Mouse (Mus musculus): ENCODE measurements around the gene Actr2.
"Not testable (repeated sequence)": the region's sequence is repeated elsewhere in the genome, so short reads cannot be mapped to it uniquely, and the experiment has no call there.

Actr2 gene

DNA sequence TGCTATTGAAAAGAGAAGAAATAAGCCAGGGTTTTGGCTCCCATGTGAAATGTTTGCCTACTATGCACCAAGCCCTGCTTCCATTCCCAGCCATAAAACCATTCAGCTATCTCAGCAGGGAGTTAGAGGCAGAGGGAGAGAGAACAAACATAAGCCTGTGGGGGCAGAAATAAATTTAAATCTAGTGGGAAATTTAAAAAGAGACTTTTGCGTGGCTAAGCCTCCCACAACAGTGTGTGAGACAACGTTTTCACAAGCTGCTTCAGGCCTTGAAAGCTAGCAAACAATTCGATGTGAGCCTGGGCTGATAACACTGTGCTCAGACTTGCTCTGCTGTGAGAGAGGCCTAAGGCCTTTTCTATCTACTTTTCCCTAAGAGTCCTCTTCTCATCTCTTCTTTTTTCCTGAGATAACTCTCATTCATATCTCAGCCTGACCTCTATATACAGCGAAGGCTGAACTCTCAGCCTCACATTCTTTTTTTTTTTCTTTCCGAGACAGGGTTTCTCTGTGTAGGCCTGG, 3.4 kb upstream of the Actr2 start:
- no peak for DNase-seq (ENCODE audit: low read depth, low spot score)

DNA sequence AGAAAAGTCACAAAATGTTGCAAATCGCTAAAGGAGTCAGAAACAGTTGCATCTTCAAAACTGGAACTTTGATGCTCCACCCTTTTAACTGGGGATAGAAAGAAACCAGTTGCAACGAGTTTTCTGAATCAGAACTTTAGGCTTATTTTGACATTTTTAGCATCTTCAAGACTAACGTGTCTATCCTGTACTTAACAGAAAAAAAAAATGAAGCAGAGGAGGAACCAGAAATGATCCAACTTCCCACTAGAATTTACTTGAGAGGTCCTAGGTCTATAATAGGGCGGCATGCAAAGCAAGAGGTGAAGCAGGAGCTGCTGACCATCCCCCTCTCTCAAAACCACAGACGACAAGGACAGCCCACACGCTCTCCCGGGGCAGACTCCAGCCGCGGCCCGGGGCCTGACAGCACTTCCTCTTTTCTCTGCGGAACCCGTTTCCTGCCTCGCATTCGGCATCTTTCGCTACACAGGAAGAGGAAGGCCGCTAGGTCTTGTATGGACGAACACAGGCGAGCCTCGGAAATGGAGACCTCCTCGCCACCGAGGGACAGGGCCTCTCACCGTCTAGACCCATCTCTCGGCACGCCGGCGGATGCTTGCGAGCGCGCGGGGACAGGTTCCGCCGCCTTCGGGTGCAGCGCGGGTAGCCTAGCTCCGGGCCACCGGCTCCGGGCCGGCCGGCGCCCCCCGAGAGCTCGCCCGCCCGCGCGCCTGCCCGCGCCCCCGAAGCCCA, 540 bp downstream of the Actr2 start:
- peak; percentile 82 for DNase-seq (ENCODE audit: low read depth, low spot score)

DNA sequence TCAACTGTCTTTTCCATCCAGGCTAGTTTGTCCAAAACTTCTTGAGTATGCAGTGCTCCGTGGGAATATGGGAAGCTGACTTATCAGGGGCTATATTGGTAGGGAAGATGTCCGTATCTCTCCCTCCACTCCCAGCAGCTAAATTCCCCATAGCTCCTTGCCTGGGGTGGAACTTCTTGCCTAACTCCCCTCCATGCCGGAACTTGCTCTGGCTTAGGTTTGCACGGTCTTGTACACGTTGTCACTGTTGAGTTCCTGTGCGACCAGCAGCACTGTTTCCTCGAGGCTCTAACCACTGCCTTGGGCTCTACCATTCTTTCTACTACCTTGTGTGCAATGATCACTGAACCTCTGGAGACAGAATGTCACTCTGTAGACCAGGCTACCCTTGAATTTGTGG, 4.6 kb downstream of the Actr2 start:
- DNase-seq (ENCODE audit: low read depth, low spot score), result no peak

DNA sequence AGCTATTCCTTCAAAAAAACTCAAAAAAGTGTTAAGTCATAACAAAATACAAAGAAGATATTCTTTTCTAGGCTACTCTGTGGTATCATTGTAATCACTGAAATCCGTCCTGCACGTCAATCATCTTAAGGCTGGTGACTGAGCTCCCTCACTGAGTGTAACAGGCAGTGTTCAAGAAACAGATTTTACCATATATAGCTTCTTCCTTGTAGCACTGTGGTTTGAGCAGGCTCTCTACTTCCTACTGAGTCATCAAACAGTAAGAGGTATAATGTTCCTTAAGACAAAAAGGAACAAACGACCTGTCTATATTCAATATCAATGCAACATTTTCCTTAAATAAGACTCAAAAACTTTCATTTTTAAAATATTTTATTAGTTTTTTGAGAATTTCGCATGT, 5.0 kb downstream of the Actr2 start:
- DNase-seq (ENCODE audit: low read depth, low spot score), result peak; percentile 64

- DNase-seq (ENCODE audit: low read depth, low spot score), result peak; percentile 73
Measured at GRCm38 (mm10) chr11:20106946-20107345, 5.8 kb downstream of the Actr2 start.

GRCm38 (mm10) chr11:20103949-20104348, 8.8 kb downstream of the Actr2 start:
- DNase-seq (ENCODE audit: low read depth, low spot score), result no peak

DNA sequence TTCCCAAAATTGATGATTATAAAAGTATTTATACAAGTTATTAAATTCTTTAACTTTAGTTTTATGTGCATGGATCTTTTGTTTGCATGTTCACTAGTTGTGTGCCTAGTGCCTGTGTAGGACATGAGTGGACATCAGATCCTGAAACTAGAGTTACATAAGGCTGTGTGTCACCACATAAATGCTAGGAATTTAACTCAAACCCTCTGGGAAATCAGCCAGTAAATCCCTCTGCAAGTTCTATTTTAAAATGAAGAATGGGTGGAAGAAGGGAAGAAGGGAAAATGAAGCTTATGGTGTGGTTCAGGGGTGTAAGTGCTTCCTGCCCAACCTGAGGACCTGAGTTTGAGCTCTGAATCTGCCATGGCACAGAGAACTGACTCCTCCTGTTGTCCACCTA, 26.4 kb downstream of the Actr2 start:
- DNase-seq (ENCODE audit: low read depth, low spot score), result peak; percentile 70

- no peak for DNase-seq (ENCODE audit: low read depth, low spot score)
Measured at GRCm38 (mm10) chr11:20085635-20086034, 27.1 kb downstream of the Actr2 start.

DNA sequence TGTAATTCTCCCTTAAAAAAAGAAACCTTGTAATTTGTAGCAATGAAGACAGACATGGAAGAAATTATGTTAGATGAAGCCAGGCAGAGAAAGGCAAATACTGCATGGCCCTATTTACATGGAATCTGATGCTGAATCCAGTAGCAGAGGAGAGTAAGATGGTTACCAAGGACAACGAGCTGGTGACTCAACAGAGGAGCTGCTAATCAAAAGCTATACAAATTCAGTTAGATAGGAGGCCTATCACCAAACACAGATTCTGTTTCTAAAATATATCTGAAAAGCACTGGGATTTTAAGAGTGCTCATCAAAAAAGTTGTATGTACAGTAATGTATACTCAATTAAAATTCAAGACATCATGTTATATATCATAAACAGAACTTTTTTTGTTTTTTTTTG, 37.3 kb downstream of the Actr2 start:
- DNase-seq (ENCODE audit: low read depth, low spot score), result no peak

GRCm38 (mm10) chr11:20072826-20073225, 39.9 kb downstream of the Actr2 start:
- DNase-seq (ENCODE audit: low read depth, low spot score), result no peak

DNA sequence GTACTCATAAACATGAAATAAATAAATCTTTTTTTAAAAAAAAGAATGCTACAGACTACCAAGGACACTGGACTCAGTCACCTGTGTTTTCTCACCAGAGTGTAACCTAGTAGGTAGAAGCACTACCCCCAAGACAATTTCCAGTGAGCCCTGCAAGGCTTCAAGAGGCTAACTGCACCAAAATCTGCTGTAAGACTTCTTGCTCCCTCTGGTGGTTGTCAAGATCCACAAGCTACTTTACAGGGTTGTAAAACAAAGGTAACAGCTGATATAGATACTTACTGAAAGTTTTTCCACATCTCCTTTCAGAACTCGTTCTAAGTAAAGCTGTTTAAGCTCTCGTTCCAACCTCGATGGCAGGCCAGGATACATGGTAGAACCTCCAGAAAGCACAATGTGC, 40.5 kb downstream of the Actr2 start:
- peak; percentile 67 for DNase-seq (ENCODE audit: low read depth, low spot score)

- DNase-seq (ENCODE audit: low read depth, low spot score), result no peak
Measured at GRCm38 (mm10) chr11:20068346-20069004, 44.2 kb downstream of the Actr2 start.

GRCm38 (mm10) chr11:20067521-20067920, 45.2 kb downstream of the Actr2 start:
- peak; percentile 54 for DNase-seq (ENCODE audit: low read depth, low spot score)

- DNase-seq (ENCODE audit: low read depth, low spot score), result peak; percentile 49
Measured at GRCm38 (mm10) chr11:20066106-20066505, 46.6 kb downstream of the Actr2 start.

DNA sequence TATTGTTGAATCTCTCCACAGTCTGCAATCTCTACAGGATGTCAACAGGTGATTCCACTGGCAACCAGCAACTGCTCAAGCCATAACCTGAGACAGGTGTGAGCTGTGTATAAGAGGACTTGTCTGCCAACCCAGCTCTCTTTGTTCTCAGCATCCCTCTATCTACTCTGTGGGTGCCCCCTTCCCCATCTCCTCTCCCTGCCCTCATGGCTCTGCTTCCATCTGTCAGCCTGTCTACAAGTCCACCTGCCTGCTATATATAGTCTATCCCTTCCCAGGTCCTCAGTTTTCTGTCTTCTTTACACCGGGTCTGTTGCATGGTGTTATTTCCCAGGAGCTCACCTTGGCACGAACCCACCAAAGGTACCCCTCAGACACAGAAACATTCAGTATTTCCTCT, 47.8 kb downstream of the Actr2 start:
- DNase-seq (ENCODE audit: low read depth, low spot score), result no peak

- DNase-seq (ENCODE audit: low read depth, low spot score), result not testable (repeated sequence)
Measured at GRCm38 (mm10) chr11:20064086-20064485, 48.6 kb downstream of the Actr2 start.

GRCm38 (mm10) chr11:20062801-20063200, 49.9 kb downstream of the Actr2 start:
- DNase-seq (ENCODE audit: low read depth, low spot score), result not testable (repeated sequence)

- no peak for DNase-seq (ENCODE audit: low read depth, low spot score)
Measured at GRCm38 (mm10) chr11:20059736-20060135, 53.0 kb downstream of the Actr2 start.

GRCm38 (mm10) chr11:20057429-20057828, 55.3 kb downstream of the Actr2 start:
- no peak for DNase-seq (ENCODE audit: low read depth, low spot score)

DNA sequence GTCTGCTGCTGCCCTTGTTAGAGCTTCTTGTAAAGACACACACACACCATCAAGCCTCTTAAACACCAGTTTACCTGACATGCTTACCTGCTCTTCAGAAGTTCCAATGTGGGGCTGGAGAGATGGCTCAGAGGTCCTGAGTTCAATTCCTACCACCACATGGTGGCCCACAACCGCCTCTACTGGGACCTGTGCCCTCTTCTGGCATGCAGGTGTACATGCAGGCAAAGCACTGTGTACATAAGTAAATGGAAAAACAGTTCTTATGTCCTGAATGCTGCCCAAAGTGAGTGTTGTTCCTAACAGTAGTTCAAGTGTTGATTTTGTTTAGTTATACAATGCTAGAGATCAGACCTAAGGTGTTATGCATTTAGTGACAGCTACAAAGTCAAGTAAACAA, 56.5 kb downstream of the Actr2 start:
- DNase-seq (ENCODE audit: low read depth, low spot score), result no peak

- no peak for DNase-seq (ENCODE audit: low read depth, low spot score)
Measured at GRCm38 (mm10) chr11:20054617-20055016, 58.1 kb downstream of the Actr2 start.

GRCm38 (mm10) chr11:20053951-20054350, 58.8 kb downstream of the Actr2 start:
- no peak for DNase-seq (ENCODE audit: low read depth, low spot score)
